Mouse (Mus musculus) Patski (cell line): ENCODE data around the gene Hsd17b11. TPM values are rescaled to one million over a fixed set of nuclear protein-coding genes. Genes with fewer than 3 reads are reported as not detected.
"Not testable (repeated sequence)": the region's sequence is repeated elsewhere in the genome, so short reads cannot be mapped to it uniquely, and the experiment has no call there.

Source experiments
- ATAC-seq: fragments of 100-300 bp; one replicate; pipeline ENCODE4 v1.8.0; 2021
- CTCF ChIA-PET: fragments of 350-600 bp; sonication (Branson Sonifier 250); formaldehyde crosslinking; loops from one replicate; lab custom pipeline; 2022; ENCODE audit warnings: inconsistent platforms; lab: Charles Lee
- POLR2A ChIA-PET: fragments of 350-600 bp; sonication (Branson Sonifier 250); formaldehyde crosslinking; loops from one replicate; lab custom pipeline; 2022; ENCODE audit warnings: antibody characterized with exemption, inconsistent platforms; lab: Charles Lee
- DNase-seq: peaks from one replicate; pipeline ENCODE4 v3.0.0-alpha.2; 2011; ENCODE audit warnings: low read depth, low spot score
- H3K27me3 ChIP-seq: fragments of 371-371 bp; one replicate; pipeline ENCODE4 v1.5.1; 2021
- CTCF ChIP-seq: fragments of 100-300 bp; IDR thresholded peaks from one replicate; pipeline ENCODE4 v1.5.1; 2021
- in situ Hi-C: fragments of 300-500 bp; cut with MboI; formaldehyde crosslinking; loops from 3 replicates; pipeline ENCODE4 v1.11.1; 2018; ENCODE audit warnings: low pct_unique_long_range_greater_than_20kb, mixed read lengths
- polyA plus RNA-seq: library from polyadenylated mRNA; unstranded; gene quantifications from one replicate; pipeline ENCODE4 v1.2.3, GENCODE M21; 2021

Hsd17b11 gene
- polyA plus RNA-seq, 1 experiment from 2014 or later, result 14.3 TPM

GRCm38 (mm10) chr5:104039154-104039932 lies 17.6 kb upstream of the Hsd17b11 start:
- ATAC-seq, result peak; percentile 77
- in situ Hi-C loops, result no loop called here

GRCm38 (mm10) chr5:104036686-104037085 lies 15.0 kb upstream of the Hsd17b11 start:
- H3K27me3 ChIP-seq, result no peaks in the 10 kb centered on the region
- ChIA-PET CTCF (interaction anchor here (4.4 kb wide), 1 partner anchor 36 kb away, joined by 77 read pairs; no protein-coding TSS in a partner anchor), POLR2A (no interaction called here)
- in situ Hi-C loops, result no loop called here
- DNase-seq, result no peak
- TF ChIP-seq CTCF, result no peak
- no peak for ATAC-seq

More at GRCm38 (mm10) chr5:104039154-104039932, 17.6 kb upstream of the Hsd17b11 start:
- POLR2A ChIA-PET, result no interaction called here
- TF ChIP-seq CTCF, result peak; percentile 84
- no peaks in the 10 kb centered on the region for H3K27me3 ChIP-seq
- no peak for DNase-seq
- CTCF ChIA-PET, result interaction anchor here (0.7 to 4.4 kb wide), 13 partner anchors 9 to 46 kb away, joined by 3 to 77 read pairs (median 4); partner anchors contain the start of gene Hsd17b11

DNA sequence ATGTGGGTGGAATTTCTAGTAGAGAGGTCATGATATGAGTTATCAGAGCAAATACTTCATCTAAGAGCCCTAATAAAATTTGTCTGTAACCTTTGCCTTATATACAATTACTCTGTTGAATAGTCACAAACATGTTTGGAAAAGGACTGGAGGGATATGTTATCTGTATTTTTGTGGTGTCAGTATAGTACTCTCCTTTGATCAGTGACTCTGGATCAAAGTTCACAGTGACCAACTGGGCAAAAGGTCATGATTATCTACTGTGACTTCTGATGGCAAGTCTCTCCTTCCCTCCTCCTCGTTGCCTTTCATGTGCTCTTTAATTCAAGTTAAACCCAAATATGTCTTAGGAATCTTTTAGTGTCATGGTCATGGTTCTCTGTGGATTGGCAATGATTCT lies 14.1 kb upstream of the Hsd17b11 start:
- H3K27me3 ChIP-seq, result no peaks in the 10 kb centered on the region
- in situ Hi-C loops, result no loop called here
- ChIA-PET CTCF (interaction anchor here (1.0 kb wide), 1 partner anchor 36 kb away, joined by 3 read pairs; no protein-coding TSS in a partner anchor), POLR2A (no interaction called here)
- ATAC-seq, result no peak
- TF ChIP-seq CTCF, result no peak
- no peak for DNase-seq

GRCm38 (mm10) chr5:104035066-104035465 lies 13.3 kb upstream of the Hsd17b11 start:
- H3K27me3 ChIP-seq, result peaks cover 1% of the 10 kb centered on the region
- ATAC-seq (no peak), DNase-seq (no peak)
- ChIA-PET POLR2A (no interaction called here), CTCF (interaction anchor here (1.0 kb wide), 1 partner anchor 35 kb away, joined by 3 read pairs; no protein-coding TSS in a partner anchor)
- no peak for TF ChIP-seq CTCF
- in situ Hi-C loops, result no loop called here

- DNase-seq, result no peak
- H3K27me3 ChIP-seq, result peaks cover 16% of the 10 kb centered on the region
- ChIA-PET CTCF (interaction anchor here (0.7 to 1.3 kb wide), 4 partner anchors 10 to 214 kb away, joined by 3 read pairs; no protein-coding TSS in a partner anchor), POLR2A (no interaction called here)
- TF ChIP-seq CTCF, result no peak
- no peak for ATAC-seq
- in situ Hi-C loops, result no loop called here
Observed at GRCm38 (mm10) chr5:104032434-104033097, 10.8 kb upstream of the Hsd17b11 start.

DNA sequence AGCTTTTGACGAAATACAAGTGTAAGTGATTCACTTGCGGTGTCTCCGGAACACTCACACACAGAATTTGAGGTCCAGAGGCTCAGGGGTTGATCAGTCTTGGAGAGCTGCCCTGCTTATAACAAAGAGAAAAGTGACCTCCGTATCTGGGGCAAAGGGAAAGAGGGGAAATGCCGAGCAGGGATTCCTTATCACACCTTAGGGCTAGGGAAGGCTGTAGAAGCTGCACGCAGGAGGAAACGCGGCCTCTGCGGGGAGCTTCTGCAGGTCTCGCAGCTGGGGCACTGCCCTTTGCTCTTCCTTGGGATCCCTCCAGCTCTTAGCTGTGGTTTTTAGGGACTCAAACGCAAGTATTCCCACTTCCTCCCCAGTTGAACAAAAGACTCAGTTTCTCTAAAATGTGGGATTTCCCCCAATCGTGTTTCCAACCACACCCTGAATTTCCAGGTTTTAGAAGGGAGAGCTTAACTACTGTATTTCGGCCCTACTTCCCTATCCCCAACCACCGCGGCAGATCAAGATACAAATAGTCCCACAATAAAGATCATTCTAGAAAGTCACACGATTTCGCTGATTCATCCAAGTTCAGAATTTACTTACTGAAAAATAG lies 3.6 kb upstream of the Hsd17b11 start:
- CTCF ChIA-PET, result no interaction called here
- no peak for TF ChIP-seq CTCF
- in situ Hi-C loops, result no loop called here
- no peak for DNase-seq
- POLR2A ChIA-PET, result no interaction called here
- H3K27me3 ChIP-seq, result peaks cover 28% of the 10 kb centered on the region
- ATAC-seq, result no peak

- ChIA-PET POLR2A (no interaction called here), CTCF (no interaction called here)
- H3K27me3 ChIP-seq, result peaks cover 24% of the 10 kb centered on the region
- in situ Hi-C loops, result no loop called here
- no peak for DNase-seq
- ATAC-seq, result no peak
- no peak for TF ChIP-seq CTCF
Observed at GRCm38 (mm10) chr5:104024762-104025161, 3.0 kb upstream of the Hsd17b11 start.

- CTCF ChIA-PET, result interaction anchor here (0.7 to 1.1 kb wide), 2 partner anchors 13 to 24 kb away, joined by 3 read pairs; no protein-coding TSS in a partner anchor
- ATAC-seq, in situ Hi-C loops, POLR2A ChIA-PET, DNase-seq: not testable (repeated sequence)
- H3K27me3 ChIP-seq, result peaks cover 19% of the 10 kb centered on the region
Observed at GRCm38 (mm10) chr5:104024193-104024592, 2.5 kb upstream of the Hsd17b11 start.

GRCm38 (mm10) chr5:104023289-104024020 lies 1.7 kb upstream of the Hsd17b11 start:
- TF ChIP-seq CTCF, result no peak
- CTCF ChIA-PET, result interaction anchor here (0.7 to 2.8 kb wide), 7 partner anchors 9 to 133 kb away, joined by 3 to 12 read pairs (median 3); no protein-coding TSS in a partner anchor
- ATAC-seq (no peak), DNase-seq (no peak)
- POLR2A ChIA-PET, result no interaction called here
- peaks cover 17% of the 10 kb centered on the region for H3K27me3 ChIP-seq
- in situ Hi-C loops, result no loop called here

GRCm38 (mm10) chr5:104022558-104022957 lies 839 bp upstream of the Hsd17b11 start:
- in situ Hi-C loops, result no loop called here
- ATAC-seq (no peak), DNase-seq (no peak)
- ChIA-PET POLR2A (no interaction called here), CTCF (interaction anchor here (1.0 to 2.8 kb wide), 4 partner anchors 10 to 24 kb away, joined by 3 to 12 read pairs (median 4); no protein-coding TSS in a partner anchor)
- peaks cover 12% of the 10 kb centered on the region for H3K27me3 ChIP-seq
- TF ChIP-seq CTCF, result no peak
